Mouse (Mus musculus) embryonic stem cell, embryonic (primary cell): ENCODE data around the gene Immp1l.

Experiments used
- CTCF ChIA-PET, 4 experiments: fragments of 300-600 bp in 2 of 4; fragments of 350-600 bp in 2 of 4; sonication (Branson Sonifier 250); formaldehyde crosslinking; loops; one replicate each; lab custom pipeline; 2022; ENCODE audit warnings: inconsistent platforms in 2 of 4; lab: Charles Lee
- POLR2A ChIA-PET, 4 experiments: fragments of 300-600 bp in 2 of 4; fragments of 350-600 bp in 2 of 4; sonication (Branson Sonifier 250); formaldehyde crosslinking; loops; one replicate each; lab custom pipeline; 2022; ENCODE audit warnings: antibody characterized with exemption in 4 of 4, inconsistent platforms in 1 of 4; lab: Charles Lee

The Immp1l gene

DNA sequence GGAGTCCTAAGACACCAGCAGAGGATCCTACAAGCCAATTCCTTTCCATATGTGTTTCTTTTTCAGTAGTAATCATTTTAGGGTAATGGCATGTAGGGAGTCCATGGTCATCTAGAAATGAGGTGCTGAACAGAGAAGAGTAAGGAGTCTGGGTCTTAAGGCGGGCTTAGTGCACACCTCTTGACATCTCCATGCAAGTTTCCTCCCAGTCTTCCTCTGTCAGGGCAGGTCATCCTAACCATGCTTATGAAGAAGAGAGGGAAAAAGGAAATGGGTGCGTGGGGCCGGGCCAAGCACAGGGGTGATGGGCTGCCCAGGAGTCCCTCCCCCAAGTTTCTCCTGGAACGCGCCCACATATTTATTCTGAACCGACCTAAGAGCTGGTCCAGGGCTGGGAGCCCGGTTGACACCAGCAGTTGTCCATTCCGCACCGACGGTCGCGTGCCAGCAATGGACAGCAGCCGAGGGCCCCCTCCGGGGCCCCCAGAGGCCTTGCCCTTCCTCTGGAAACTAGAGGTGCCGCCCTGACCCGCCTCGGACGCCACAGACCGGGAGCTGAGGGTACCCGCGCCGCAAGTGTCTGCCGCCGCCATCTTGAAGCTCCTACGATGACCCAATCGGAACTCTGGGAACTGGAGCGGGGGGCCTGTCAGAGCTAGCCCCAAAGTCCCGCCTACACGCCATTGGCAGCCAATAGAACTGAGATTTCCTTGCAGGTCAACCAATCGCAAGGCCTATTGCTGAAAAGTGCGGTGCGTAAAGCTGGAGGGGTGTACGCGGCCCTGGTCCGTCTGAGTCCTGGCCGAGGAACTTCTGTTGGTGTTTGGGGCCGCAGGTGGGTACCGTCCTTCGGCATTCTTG is at the start of gene Immp1l, which contains the start of gene Elp4:
Gene Immp1l (plus strand): TSS at position 743 of the 861 bp plus-strand sequence.
Gene Elp4 (minus strand): TSS at position 669 of the 861 bp plus-strand sequence.
- POLR2A ChIA-PET = interaction anchor here (0.6 to 1.8 kb wide), 32 partner anchors 9 to 887 kb away, joined by 3 to 7 read pairs (median 4); partner anchors contain the start of genes Eif3m (in 1 of the 4) and Pax6 (in 1 of the 4)
- CTCF ChIA-PET = interaction anchor here in 3 of 4 experiments (0.6 to 1.1 kb wide), 3 partner anchors 287 to 289 kb away, joined by 4 to 11 read pairs (median 6); no protein-coding TSS in a partner anchor

DNA sequence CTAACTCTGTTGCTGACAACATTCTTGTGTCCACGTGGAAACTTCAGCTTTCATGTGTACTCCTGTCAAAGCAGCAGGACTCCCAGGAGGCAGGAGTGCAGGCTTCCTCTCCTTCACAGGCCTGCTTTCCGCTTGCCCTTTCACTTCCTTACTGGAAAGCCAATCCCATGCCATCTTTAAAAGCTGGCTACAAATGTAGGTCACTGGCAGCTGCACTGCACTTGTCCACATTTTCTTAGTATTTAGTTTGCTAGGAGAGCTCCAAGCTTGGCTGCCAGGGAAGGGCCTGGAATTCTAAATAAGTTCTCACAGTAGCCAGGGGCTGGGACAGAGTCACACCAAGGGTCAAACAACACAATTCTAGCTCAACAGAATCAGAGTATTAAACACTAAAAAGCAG is 49.7 kb upstream of the Immp1l start:
- ChIA-PET POLR2A (no interaction called here), CTCF (no interaction called here)

DNA sequence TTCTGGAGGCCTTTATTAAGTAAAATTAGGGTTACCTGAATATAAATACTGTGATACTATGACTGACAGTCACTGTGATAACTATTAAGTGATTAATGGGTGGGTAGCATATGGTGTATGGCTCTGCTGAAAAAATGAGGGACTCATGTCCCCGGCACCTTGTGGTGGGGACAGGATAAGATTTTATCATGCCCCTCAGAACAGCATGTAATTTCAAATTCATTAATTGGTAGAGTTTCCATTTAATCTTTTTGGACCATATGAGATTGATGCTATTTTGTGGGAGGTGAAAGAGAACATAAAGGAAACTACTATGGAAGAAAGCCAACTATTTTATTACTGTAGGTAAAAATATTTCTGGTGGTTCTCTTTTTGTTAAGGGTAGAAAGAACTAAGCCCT is 31.0 kb upstream of the Immp1l start:
- CTCF ChIA-PET = no interaction called here

DNA sequence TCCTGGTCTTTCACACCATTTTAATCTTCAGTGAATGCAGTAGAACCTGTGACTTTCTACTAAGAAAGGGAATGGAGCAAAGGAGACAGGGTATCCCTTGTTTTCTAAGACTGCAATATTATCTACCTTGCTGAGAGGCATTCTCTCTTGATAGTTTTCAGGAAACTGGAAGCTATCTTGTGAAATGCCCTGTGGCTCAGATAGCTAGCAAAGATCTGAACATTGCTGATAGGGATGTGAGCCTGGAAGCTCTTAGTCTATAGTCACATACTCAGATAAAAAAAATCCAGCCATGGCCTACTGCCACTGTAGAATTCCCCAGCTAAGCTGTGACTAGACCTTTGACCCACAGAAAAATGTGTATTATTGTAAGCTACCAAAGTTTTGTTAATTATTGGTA is 13.6 kb upstream of the Immp1l start:
- CTCF ChIA-PET = no interaction called here
- POLR2A ChIA-PET = interaction anchor here in 1 of 4 experiments (1.8 kb wide), 1 partner anchor 13 kb away, joined by 7 read pairs; the partner anchor contains the start of genes Elp4 and Immp1l

More for the DNA sequence above, 31.0 kb upstream of the Immp1l start:
- POLR2A ChIA-PET = no interaction called here

DNA sequence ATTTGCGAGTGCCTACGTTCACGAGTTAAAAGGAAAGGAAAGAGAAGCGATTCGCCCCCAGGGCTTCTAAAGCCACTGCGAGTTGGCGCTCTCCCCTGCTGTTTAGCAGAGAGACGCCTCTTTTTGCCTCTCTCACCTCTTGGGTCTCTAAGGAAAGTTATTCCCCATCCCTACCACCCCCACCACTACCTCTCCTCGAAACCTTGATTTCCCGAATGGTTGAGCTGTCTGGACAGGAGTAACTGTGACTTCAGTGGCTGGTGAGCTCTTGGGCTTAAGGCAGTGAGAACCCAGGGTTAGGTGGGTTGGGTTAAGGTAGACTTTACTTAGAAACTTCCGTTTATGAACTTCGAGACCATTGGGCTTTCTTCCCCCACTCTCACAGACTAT is 314 bp downstream of the Immp1l start:
- POLR2A ChIA-PET = interaction anchor here in 3 of 4 experiments (0.7 to 1.8 kb wide), 29 partner anchors 10 to 515 kb away, joined by 3 to 7 read pairs (median 4); partner anchors contain the start of gene Pax6 (in 1 of the 3)
- CTCF ChIA-PET = interaction anchor here in 2 of 4 experiments (0.6 to 1.1 kb wide), 2 partner anchors 288 kb away, joined by 4 to 6 read pairs; no protein-coding TSS in a partner anchor

DNA sequence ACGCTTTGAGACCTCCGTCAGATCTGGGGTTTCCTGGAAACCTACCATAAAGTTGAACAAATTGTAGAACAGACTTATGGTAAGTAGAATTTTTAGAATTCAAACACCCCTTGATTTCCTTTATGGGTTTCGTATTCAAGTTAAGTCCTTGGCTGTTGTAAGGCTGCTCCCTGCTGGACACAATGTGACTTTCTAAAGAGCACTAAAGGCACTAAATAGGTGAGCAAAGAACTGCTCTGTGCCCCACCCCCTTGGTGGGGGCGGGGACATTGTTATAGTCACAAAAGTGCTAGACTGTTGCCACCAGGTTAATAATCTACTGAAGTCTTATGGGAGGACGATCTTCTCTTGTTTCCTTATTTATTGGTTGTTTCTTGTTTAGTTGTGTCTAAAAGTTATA is 3.9 kb downstream of the Immp1l start:
- CTCF ChIA-PET = no interaction called here
- POLR2A ChIA-PET = no interaction called here

DNA sequence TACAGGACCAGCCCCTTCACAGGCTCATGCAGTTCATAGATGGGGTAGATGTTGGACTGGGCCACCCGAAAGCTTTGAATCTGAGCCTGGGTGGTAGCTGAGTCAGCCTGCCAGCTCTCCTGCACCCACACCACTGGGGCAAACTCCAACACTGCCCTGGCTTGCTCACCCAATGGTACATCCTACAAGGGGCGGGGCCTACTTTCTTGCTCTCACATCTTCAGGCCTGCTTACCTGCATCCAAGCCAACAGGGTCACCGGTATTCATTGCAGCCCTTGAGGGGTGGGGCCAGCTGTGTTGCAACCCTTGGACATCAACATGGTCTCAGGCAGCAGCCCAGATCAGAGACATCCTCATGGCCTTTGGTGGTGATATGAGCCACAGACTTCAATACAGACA is 6.2 kb downstream of the Immp1l start:
- ChIA-PET CTCF (no interaction called here), POLR2A (no interaction called here)

- ChIA-PET POLR2A (interaction anchor here in 1 of 4 experiments (1.5 kb wide), 1 partner anchor 9 kb away, joined by 3 read pairs; the partner anchor contains the start of genes Elp4 and Immp1l), CTCF (interaction anchor here in 1 of 4 experiments (0.5 to 0.8 kb wide), 3 partner anchors 15 to 254 kb away, joined by 3 to 6 read pairs (median 4); no protein-coding TSS in a partner anchor)
Measured at GRCm38 (mm10) chr2:105913655-105914366, 9.4 kb downstream of the Immp1l start.

DNA sequence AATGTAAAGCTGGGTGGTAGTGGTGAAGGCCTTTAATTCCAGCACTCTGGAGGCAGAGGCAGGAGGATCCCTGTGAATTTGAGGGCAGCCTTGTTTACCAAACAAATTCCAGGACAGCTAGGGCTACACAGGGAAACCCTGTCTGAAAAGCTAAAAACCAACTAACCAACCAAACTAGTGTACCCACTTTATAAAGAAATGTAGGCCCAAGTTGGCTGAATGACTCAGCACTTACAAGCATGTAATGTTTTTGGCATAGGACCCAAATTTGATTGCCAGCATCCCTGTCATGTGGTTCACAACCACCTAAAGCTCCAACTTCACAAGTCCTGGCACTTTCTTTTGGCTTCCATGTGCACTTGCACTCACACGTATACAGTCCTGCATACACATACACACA is 12.2 kb downstream of the Immp1l start:
- POLR2A ChIA-PET = interaction anchor here in 1 of 4 experiments (1.3 kb wide), 1 partner anchor 13 kb away, joined by 3 read pairs; the partner anchor contains the start of genes Elp4 and Immp1l

GRCm38 (mm10) chr2:105917623-105918346 is 13.3 kb downstream of the Immp1l start:
- POLR2A ChIA-PET = interaction anchor here in 3 of 4 experiments (0.6 to 1.5 kb wide), 3 partner anchors 13 to 605 kb away, joined by 4 to 7 read pairs (median 5); partner anchors contain the start of genes Elp4 (in 2 of the 3) and Immp1l (in 2 of the 3)
- CTCF ChIA-PET = interaction anchor here in 1 of 4 experiments (0.5 kb wide), 1 partner anchor 144 kb away, joined by 4 read pairs; no protein-coding TSS in a partner anchor

More for the DNA sequence above, 12.2 kb downstream of the Immp1l start:
- CTCF ChIA-PET = no interaction called here

GRCm38 (mm10) chr2:105950131-105950530 is 45.7 kb downstream of the Immp1l start:
- ChIA-PET CTCF (no interaction called here), POLR2A (interaction anchor here in 2 of 4 experiments (0.6 to 1.5 kb wide), 3 partner anchors 10 to 46 kb away, joined by 3 read pairs; partner anchors contain the start of genes Elp4 (in 1 of the 2) and Immp1l (in 1 of the 2))

DNA sequence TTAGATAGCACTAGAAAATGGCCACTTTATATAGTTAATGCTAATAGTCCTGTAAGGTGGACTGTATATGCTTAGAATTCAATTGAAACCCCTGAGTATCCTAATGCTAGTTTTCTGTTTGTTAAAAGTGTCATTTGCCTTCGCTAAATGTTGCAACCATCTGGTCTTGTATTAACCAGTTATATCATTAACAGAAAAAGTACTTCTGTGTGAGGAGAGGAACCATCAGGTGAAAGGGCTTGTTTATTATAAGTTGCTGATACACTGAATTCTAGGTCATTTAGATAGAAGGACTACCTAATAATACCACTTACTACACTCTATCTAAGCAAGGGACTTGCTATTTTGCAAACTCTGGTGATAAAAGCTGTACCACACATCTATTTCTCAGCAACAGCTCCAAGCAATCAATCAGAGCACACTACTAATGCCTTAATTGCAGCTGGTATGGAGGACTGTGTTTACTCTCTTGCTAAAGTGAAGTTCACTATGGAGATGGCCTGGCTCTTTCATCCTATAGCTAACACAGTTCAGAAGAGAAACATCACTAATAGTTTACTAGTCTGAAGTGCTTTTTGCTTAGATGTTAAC is 47.0 kb downstream of the Immp1l start:
- ChIA-PET POLR2A (interaction anchor here in 1 of 4 experiments (1.3 kb wide), 1 partner anchor 10 kb away, joined by 3 read pairs; no protein-coding TSS in a partner anchor), CTCF (no interaction called here)

DNA sequence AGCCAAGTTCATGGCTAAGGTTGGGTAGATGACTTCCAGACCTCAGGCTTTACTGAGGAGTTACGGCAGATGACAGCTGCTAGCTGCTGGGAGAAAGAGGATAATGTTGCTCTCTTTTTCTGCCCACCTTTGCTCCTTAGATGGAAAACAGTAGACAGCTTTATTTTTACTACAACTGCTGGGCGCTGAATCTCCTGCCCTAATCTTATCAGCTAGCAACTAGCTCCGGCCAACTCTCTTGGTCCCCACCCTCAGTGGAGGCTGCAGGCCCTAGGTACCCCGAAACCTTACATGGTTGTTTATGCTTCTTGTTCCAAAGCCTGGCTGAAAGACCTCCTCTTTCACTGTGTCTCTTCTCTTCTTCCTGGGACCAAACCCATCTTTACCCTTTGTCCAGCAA is 49.4 kb downstream of the Immp1l start:
- CTCF ChIA-PET = no interaction called here
- POLR2A ChIA-PET = no interaction called here

DNA sequence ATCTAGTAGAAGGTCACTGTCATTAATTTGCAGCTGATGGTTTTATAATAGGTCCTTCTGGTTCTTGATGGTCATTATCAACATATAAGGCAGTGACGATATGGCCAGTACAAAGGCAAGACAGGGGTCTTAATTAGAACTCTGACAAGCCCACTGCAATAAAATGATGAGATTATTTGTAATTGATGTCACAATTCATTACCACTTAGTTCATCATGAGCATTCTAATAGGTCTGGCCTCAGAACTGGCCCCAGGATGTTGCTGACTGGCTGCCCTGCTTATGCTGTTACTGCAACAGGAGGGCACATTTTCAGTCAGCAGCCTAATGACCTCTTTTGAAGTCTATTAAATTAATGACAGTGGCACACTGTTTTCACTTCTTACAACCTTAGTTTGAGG is 59.0 kb downstream of the Immp1l start:
- CTCF ChIA-PET = no interaction called here

GRCm38 (mm10) chr2:105973941-105974340 is 69.5 kb downstream of the Immp1l start:
- ChIA-PET POLR2A (interaction anchor here in 1 of 4 experiments (0.9 to 1.0 kb wide), 2 partner anchors 9 to 10 kb away, joined by 3 read pairs; no protein-coding TSS in a partner anchor), CTCF (no interaction called here)

More for the DNA sequence above, 59.0 kb downstream of the Immp1l start:
- POLR2A ChIA-PET = interaction anchor here in 1 of 4 experiments (1.2 kb wide), 1 partner anchor 11 kb away, joined by 3 read pairs; no protein-coding TSS in a partner anchor

DNA sequence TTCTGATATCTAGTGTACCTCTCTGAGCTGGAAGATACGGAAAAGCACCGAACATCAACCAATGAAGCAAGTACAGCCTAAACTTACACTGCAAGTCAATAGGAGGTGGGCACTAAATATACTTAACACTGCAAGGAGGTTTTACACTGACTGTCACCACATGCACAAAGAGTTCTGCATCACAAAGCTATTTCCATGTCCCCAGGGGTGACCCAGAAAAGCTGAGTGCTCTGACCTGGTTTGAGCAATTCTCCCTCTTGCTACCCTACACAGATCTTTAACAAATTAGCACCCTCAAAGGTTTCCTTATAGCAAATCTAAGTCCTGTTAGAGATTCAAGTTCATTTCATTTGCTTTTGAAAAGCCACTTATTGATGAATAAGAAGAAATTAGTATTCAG is 73.6 kb downstream of the Immp1l start:
- CTCF ChIA-PET = no interaction called here

GRCm38 (mm10) chr2:105985206-105985605 is 80.8 kb downstream of the Immp1l start:
- CTCF ChIA-PET = no interaction called here
- POLR2A ChIA-PET = no interaction called here

More for the DNA sequence above, 73.6 kb downstream of the Immp1l start:
- POLR2A ChIA-PET = interaction anchor here in 3 of 4 experiments (0.6 to 1.2 kb wide), 3 partner anchors 14 to 557 kb away, joined by 3 to 12 read pairs (median 3); no protein-coding TSS in a partner anchor
